Mouse (Mus musculus) embryonic facial prominence, embryonic 12.5 days (tissue): Measurements from ENCODE around the gene Frmpd4. TPM values are rescaled to one million over a fixed set of nuclear protein-coding genes. Genes with fewer than 3 reads are reported as not detected.

Experiments
- ATAC-seq: fragments of 200-750 bp; cut with Nextera tagmentation; 2 replicates; pipeline ENCODE4 v1.8.0; 2017; ENCODE audit not compliant: insufficient number of reproducible peaks, insufficient read depth, low FRiP score, low TSS enrichment
- H3K27ac ChIP-seq: fragments of 300-500 bp; sonication (generic); 2 replicates; pipeline ENCODE4 v1.5.1; 2016; ENCODE audit warnings: mild to moderate bottlenecking
- H3K27me3 ChIP-seq: fragments of 300-500 bp; sonication (generic); 2 replicates; pipeline ENCODE4 v1.6.1; 2016; ENCODE audit warnings: mild to moderate bottlenecking, moderate library complexity
- H3K36me3 ChIP-seq: fragments of 300-500 bp; sonication (generic); 2 replicates; pipeline ENCODE4 v1.6.1; 2016; ENCODE audit warnings: mild to moderate bottlenecking
- H3K4me1 ChIP-seq: fragments of 300-500 bp; sonication (generic); 2 replicates; pipeline ENCODE4 v1.6.1; 2016
- H3K4me2 ChIP-seq: fragments of 300-500 bp; sonication (generic); replicated peaks from 2 replicates; pipeline ENCODE4 v1.6.1; 2016; ENCODE audit warnings: mild to moderate bottlenecking, moderate library complexity
- H3K4me3 ChIP-seq: fragments of 300-500 bp; sonication (generic); 2 replicates; pipeline ENCODE4 v1.5.1; 2016; ENCODE audit warnings: mild to moderate bottlenecking
- H3K9ac ChIP-seq: fragments of 300-500 bp; sonication (generic); 2 replicates; pipeline ENCODE4 v1.6.1; 2016; ENCODE audit warnings: mild to moderate bottlenecking, moderate library complexity
- H3K9me3 ChIP-seq: fragments of 300-500 bp; sonication (generic); 2 replicates; pipeline ENCODE4 v1.6.1; 2016; ENCODE audit warnings: mild to moderate bottlenecking, moderate library complexity
- WGBS: fragments of 180-500 bp; shearing (Covaris S2); methylation state at CpG from one replicate; pipeline ENCODE4 v1.1.7; 2016; 5-methylcytosine and 5-hydroxymethylcytosine counted together
- polyA plus RNA-seq: library from polyadenylated mRNA; unstranded; fragments of >200 nt; fragmentation: Nextera tagmentation; extraction: Ambion mirVana; gene quantifications from 2 replicates; pipeline ENCODE4 v1.2.1, GENCODE M21; 2016

The Frmpd4 gene
- polyA plus RNA-seq, 1 experiment from 2014 or later, result 0.41 TPM

- H3K4me3 ChIP-seq, result no peak overlapping the region
- H3K27me3 ChIP-seq, result no peaks in the 10 kb centered on the region
- no peak overlapping the region for H3K4me2 ChIP-seq
- H3K4me1 ChIP-seq, result no peaks in the 10 kb centered on the region
- 80% methylated on average over 5 of the region's 5 CpGs for WGBS
- H3K9me3 ChIP-seq, result no peaks in the 10 kb centered on the region
- ATAC-seq, result no peak
- no peak overlapping the region for H3K27ac ChIP-seq
- H3K9ac ChIP-seq, result no peak overlapping the region
- no peaks in the 10 kb centered on the region for H3K36me3 ChIP-seq
These were observed 227.5 kb downstream of the Frmpd4 start for GRCm38 (mm10) chrX:168349320-168350225.

DNA sequence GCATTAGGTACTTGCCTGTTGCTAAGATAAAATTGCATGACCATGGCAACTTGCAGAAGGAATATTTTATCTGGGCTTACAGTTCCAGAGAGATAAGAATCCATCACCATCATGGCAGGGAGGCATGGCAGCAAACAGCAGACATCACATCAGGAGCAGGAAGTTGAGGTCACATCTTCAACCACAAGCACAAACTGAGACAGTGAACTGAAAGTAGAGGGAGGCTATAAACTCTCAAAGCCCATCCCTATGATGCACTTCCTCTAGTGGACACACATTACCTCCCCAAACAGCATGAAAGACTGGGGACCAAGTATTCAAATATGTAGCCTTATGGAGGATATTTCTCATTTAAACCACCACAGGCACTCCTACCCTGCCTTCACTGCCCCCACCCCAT lies 238.8 kb downstream of the Frmpd4 start:
- Histone ChIP-seq H3K9me3 (no peaks in the 10 kb centered on the region), H3K4me3 (no peak overlapping the region), H3K9ac (no peak overlapping the region), H3K36me3 (no peaks in the 10 kb centered on the region), H3K27ac (no peak overlapping the region), H3K4me2 (no peak overlapping the region), H3K27me3 (peaks cover 3% of the 10 kb centered on the region; the same call in 1 of the 2 replicates), H3K4me1 (no peaks in the 10 kb centered on the region)
- no peak for ATAC-seq

DNA sequence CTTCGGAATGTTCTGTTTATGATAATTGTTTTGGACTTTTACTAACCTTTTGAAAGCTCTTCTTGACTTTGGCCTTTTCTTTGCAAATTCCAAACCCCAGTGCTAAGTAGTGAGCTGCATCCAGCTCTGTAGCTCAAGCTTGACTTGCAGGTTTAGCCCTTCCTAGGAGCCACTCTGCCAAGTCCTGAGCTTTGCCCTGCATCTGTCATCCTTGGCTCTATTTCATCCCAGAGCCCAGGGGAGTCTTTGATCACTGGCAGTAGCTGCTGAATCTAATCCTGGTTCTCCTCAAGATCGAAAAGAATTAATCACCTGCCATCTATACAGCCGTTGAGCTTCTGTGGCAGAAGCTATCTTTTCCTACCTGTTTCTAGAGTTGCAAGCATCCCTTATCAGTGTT lies 251.9 kb downstream of the Frmpd4 start:
- no peaks in the 10 kb centered on the region for H3K4me1 ChIP-seq
- no peak overlapping the region for H3K4me2 ChIP-seq
- no peaks in the 10 kb centered on the region for H3K9me3 ChIP-seq
- H3K9ac ChIP-seq, result no peak overlapping the region
- H3K27ac ChIP-seq, result no peak overlapping the region
- peaks cover 4% of the 10 kb centered on the region; the same call in 1 of the 2 replicates for H3K27me3 ChIP-seq
- no peaks in the 10 kb centered on the region for H3K36me3 ChIP-seq
- no peak for ATAC-seq
- H3K4me3 ChIP-seq, result no peak overlapping the region
- 83% methylated on average over 3 of the region's 3 CpGs for WGBS

DNA sequence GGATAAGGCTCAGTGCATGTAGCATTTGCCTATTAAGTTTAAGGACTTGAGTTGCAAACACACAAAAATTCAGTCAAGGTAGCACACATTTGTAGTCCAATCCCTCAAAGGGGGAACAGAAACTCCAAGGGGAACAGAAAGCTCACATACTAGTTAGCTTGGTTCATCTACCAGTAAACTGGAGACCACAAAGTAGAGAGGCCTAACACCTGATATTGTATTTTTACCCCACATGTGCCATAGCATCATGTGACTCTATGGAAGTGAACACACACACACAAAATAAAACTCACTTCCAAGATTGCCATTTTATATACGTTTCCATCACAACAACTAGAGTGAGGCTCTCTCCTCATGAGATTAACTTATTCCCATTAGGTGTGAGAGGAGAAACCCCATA lies 264.9 kb downstream of the Frmpd4 start:
- Histone ChIP-seq H3K4me3 (no peak overlapping the region), H3K27me3 (peaks cover 5% of the 10 kb centered on the region; the same call in 1 of the 2 replicates), H3K9ac (no peak overlapping the region), H3K27ac (no peak overlapping the region), H3K4me1 (no peaks in the 10 kb centered on the region), H3K4me2 (no peak overlapping the region), H3K9me3 (no peaks in the 10 kb centered on the region), H3K36me3 (no peaks in the 10 kb centered on the region)
- no peak for ATAC-seq
- 86% methylated on average over 1 of the region's 1 CpGs for WGBS

GRCm38 (mm10) chrX:168310143-168310542 lies 266.9 kb downstream of the Frmpd4 start:
- H3K9ac ChIP-seq, result no peak overlapping the region
- no peak overlapping the region for H3K27ac ChIP-seq
- peaks cover 5% of the 10 kb centered on the region; the same call in 1 of the 2 replicates for H3K27me3 ChIP-seq
- H3K4me1 ChIP-seq, result no peaks in the 10 kb centered on the region
- ATAC-seq, result no peak
- 0% methylated on average over 1 of the region's 1 CpGs for WGBS
- no peak overlapping the region for H3K4me2 ChIP-seq
- no peaks in the 10 kb centered on the region for H3K9me3 ChIP-seq
- H3K4me3 ChIP-seq, result no peak overlapping the region
- H3K36me3 ChIP-seq, result no peaks in the 10 kb centered on the region

GRCm38 (mm10) chrX:168292506-168292905 lies 284.5 kb downstream of the Frmpd4 start:
- no peak for ATAC-seq
- no peak overlapping the region for H3K9ac ChIP-seq
- 0 out of 2 replicates have a peak, but pooled peaks cover 6% of the 10 kb centered on the region for H3K27me3 ChIP-seq
- no peaks in the 10 kb centered on the region for H3K4me1 ChIP-seq
- 85% methylated on average over 3 of the region's 3 CpGs for WGBS
- no peaks in the 10 kb centered on the region for H3K9me3 ChIP-seq
- H3K27ac ChIP-seq, result no peak overlapping the region
- no peaks in the 10 kb centered on the region for H3K36me3 ChIP-seq
- H3K4me3 ChIP-seq, result no peak overlapping the region
- H3K4me2 ChIP-seq, result no peak overlapping the region

DNA sequence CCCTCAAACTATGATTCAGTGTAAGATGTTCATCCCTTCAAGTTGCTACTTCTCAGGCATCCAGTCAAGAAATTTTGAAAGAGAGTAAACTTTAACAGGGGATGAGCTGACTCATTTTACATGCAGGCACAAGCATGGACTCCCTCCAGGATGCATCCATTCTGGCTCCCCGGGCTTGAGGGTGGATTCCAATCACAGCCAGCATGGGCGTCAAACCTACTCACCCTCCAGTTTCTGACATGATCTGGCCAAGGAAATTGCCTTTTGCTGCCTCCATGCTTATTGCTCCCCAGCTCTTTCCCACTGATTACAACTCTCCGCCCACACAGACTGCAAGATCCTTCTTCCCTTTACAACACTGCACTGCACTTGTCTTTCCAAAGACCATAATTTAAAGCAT lies 370.0 kb downstream of the Frmpd4 start:
- whole genome bisulfite sequencing, result 82% methylated on average over 3 of the region's 3 CpGs
- H3K4me2 ChIP-seq, result no peak overlapping the region
- no peaks in the 10 kb centered on the region for H3K9me3 ChIP-seq
- no peak overlapping the region for H3K27ac ChIP-seq
- H3K27me3 ChIP-seq, result no peaks in the 10 kb centered on the region
- no peaks in the 10 kb centered on the region for H3K4me1 ChIP-seq
- H3K4me3 ChIP-seq, result no peak overlapping the region
- H3K9ac ChIP-seq, result no peak overlapping the region
- ATAC-seq, result no peak
- H3K36me3 ChIP-seq, result no peaks in the 10 kb centered on the region

DNA sequence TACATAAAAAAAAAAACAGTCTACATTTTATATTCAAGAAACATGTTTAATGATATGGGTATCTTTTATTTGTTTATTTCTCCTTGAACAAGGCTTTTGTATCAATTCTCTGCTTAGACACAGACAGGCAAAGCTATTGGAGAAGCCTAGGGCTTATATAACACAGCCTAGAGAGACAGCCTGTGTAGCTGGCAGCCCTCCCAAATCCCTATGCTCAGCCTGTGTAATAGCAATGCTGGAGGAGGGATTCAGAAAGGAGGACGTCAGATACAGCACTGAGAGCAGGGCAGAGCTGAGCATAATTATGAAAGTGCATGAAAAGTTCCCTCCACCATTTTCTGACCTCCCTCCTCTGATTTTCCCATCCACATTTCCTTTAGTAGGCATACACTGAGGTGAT lies 385.1 kb downstream of the Frmpd4 start:
- no peaks in the 10 kb centered on the region for H3K4me1 ChIP-seq
- H3K36me3 ChIP-seq, result no peaks in the 10 kb centered on the region
- H3K4me2 ChIP-seq, result no peak overlapping the region
- no peak overlapping the region for H3K9ac ChIP-seq
- 36% methylated on average over 1 of the region's 1 CpGs for WGBS
- H3K4me3 ChIP-seq, result no peak overlapping the region
- H3K27ac ChIP-seq, result no peak overlapping the region
- no peaks in the 10 kb centered on the region for H3K27me3 ChIP-seq
- no peak for ATAC-seq
- H3K9me3 ChIP-seq, result no peaks in the 10 kb centered on the region

DNA sequence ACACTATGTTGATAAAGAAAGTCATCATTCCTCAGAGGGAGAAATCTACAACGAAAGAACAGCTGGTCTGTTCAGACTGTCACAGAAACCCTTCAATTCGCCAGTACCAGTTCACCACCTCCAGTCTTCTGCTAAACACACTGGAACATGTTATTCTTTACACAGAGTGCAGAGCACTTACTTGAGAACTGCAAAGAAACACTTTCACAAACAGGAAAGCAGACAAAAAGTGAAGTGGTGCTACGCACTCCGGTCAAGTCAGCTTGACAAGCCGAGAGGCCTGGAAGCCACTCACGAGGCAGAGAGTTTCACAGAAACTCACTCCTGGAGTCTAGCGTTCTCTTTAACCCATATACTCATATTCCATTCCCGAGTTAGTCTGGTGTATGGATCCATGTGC lies 387.5 kb downstream of the Frmpd4 start:
- no peaks in the 10 kb centered on the region for H3K27me3 ChIP-seq
- no peaks in the 10 kb centered on the region for H3K4me1 ChIP-seq
- ATAC-seq, result no peak
- WGBS, result 76% methylated on average over 8 of the region's 8 CpGs
- H3K9me3 ChIP-seq, result no peaks in the 10 kb centered on the region
- H3K9ac ChIP-seq, result no peak overlapping the region
- H3K4me3 ChIP-seq, result no peak overlapping the region
- no peaks in the 10 kb centered on the region for H3K36me3 ChIP-seq
- H3K27ac ChIP-seq, result no peak overlapping the region
- H3K4me2 ChIP-seq, result no peak overlapping the region

DNA sequence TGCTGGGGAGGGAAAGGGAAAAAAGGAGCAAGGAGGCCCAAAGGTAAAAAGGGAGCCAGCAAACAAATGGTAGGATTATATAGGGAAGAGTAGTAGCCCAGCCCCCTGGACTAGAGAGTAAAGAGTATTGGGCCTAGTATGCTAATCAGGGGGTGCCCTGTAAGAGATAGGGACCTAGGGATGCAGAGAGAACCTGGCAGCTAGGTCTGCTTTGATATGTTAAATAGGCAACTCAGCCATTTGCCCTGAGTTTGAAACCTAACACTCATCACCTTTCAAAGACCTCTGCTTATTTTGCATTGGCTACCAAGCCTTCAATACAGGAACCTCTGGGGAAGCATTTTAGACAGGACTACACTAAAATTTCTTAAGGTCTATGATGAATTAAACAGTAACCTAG lies 414.0 kb downstream of the Frmpd4 start:
- Histone ChIP-seq H3K9me3 (no peaks in the 10 kb centered on the region), H3K4me1 (no peaks in the 10 kb centered on the region), H3K4me3 (no peak overlapping the region), H3K4me2 (no peak overlapping the region), H3K36me3 (no peaks in the 10 kb centered on the region), H3K27me3 (no peaks in the 10 kb centered on the region), H3K27ac (no peak overlapping the region), H3K9ac (no peak overlapping the region)
- no peak for ATAC-seq

GRCm38 (mm10) chrX:168158866-168159265 lies 418.2 kb downstream of the Frmpd4 start:
- Histone ChIP-seq H3K27ac (no peak overlapping the region), H3K27me3 (no peaks in the 10 kb centered on the region), H3K9me3 (no peaks in the 10 kb centered on the region), H3K4me1 (no peaks in the 10 kb centered on the region), H3K4me3 (no peak overlapping the region), H3K36me3 (no peaks in the 10 kb centered on the region), H3K9ac (no peak overlapping the region), H3K4me2 (no peak overlapping the region)
- ATAC-seq, result no peak
- WGBS, result 69% methylated on average over 3 of the region's 3 CpGs

DNA sequence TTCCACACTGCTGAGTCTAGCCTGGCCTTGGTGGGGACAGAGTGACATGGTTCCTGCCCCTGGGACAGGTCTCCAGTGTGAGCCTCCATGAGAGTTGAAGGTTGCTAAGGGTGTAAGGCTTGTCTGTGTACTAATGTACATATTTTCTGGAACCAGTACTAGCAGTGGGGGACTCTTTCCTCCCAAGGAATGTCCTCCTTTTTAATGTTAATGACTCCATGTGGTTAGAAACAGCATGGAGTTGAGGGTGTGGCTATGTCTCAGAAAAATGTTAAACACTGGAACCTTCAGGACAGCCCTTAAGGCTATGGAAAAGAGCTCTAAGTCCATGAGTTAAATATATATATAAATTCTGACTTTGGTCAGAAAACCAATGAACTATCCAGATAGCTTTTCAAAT lies 436.0 kb downstream of the Frmpd4 start:
- peaks cover 9% of the 10 kb centered on the region; the same call in 1 of the 2 replicates for H3K27me3 ChIP-seq
- H3K27ac ChIP-seq, result no peak overlapping the region
- H3K4me2 ChIP-seq, result no peak overlapping the region
- no peaks in the 10 kb centered on the region for H3K4me1 ChIP-seq
- no peak for ATAC-seq
- H3K4me3 ChIP-seq, result no peak overlapping the region
- no peaks in the 10 kb centered on the region for H3K36me3 ChIP-seq
- H3K9me3 ChIP-seq, result no peaks in the 10 kb centered on the region
- H3K9ac ChIP-seq, result no peak overlapping the region
